Mouse (Mus musculus): ENCODE measurements around the gene Dazl.

DNA sequence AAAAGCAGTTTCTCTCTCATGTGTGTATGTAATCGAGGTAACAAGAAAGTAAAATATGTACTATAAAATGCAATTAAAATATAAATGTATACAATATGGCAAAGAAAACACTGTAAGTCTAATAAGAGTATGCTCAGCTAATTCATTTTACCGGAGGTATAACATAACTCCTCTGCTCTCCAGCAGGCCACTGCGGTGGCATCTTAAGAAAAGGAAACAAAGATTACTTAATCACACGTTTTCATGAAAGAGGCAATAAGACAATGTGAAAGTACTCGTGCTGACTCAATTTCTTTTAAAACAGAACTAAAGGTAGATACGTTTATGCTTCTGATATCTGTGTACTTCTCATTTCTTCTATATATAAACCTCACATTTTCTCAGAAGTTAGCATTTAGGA is 8.6 kb downstream of the Dazl start:
- TF ChIP-seq CTCF (IDR thresholded peaks at IDR 0.05; ENCODE audit: extremely low read depth, insufficient read length, insufficient replicate concordance, low read depth, low read length) (no peak), POLR2A (IDR thresholded peaks at IDR 0.05; ENCODE audit: low read depth, low read length) (no peak)

All from small intestine, adult 2 months (tissue).